Mouse (Mus musculus): ENCODE measurements at regions not wholly inside any gene's neighbourhood (a gene's known extent, or its start where the extent isn't known, plus 50 kb on each side); places are given as distances from the start of the nearest gene placed in this dataset.

GRCm38 (mm10) chr6:18934362-18934761, 68.2 kb downstream of the Ankrd7 start:
- peak; percentile 43 for DNase-seq

- no peak for DNase-seq
Measured at GRCm38 (mm10) chr6:18946002-18946683, 80.0 kb downstream of the Ankrd7 start.
